Mouse (Mus musculus): ENCODE results near the gene Zfp420.
"Not testable (repeated sequence)": the region's sequence is repeated elsewhere in the genome, so short reads cannot be mapped to it uniquely, and the experiment has no call there.

Zfp420 gene

GRCm38 (mm10) chr7:29859532-29860517 lies at the start of gene Zfp420:
Gene Zfp420 (plus strand): TSS chr7:29859979.
- peak; percentile 93 for DNase-seq (ENCODE audit: low spot score)

- DNase-seq (ENCODE audit: low spot score), result no peak
These were observed 47.5 kb upstream of the Zfp420 start for GRCm38 (mm10) chr7:29812244-29812643.

GRCm38 (mm10) chr7:29814381-29814780 lies 45.4 kb upstream of the Zfp420 start:
- DNase-seq (ENCODE audit: low spot score), result no peak

GRCm38 (mm10) chr7:29815061-29815784 lies 44.6 kb upstream of the Zfp420 start:
- DNase-seq (ENCODE audit: low spot score), result peak; percentile 6

GRCm38 (mm10) chr7:29815910-29816429 lies 43.8 kb upstream of the Zfp420 start, which contains the start of gene Zfp790:
Gene Zfp790 (plus strand): TSS chr7:29816114.
- DNase-seq (ENCODE audit: low spot score), result peak; percentile 97

GRCm38 (mm10) chr7:29818619-29819254 lies 41.0 kb upstream of the Zfp420 start:
- peak; percentile 94 for DNase-seq (ENCODE audit: low spot score)

GRCm38 (mm10) chr7:29828001-29828400 lies 31.8 kb upstream of the Zfp420 start:
- DNase-seq (ENCODE audit: low spot score), result no peak

- no peak for DNase-seq (ENCODE audit: low spot score)
These were observed 30.0 kb upstream of the Zfp420 start for GRCm38 (mm10) chr7:29829804-29830203.

GRCm38 (mm10) chr7:29836816-29837215 lies 23.0 kb upstream of the Zfp420 start:
- no peak for DNase-seq (ENCODE audit: low spot score)

- no peak for DNase-seq (ENCODE audit: low spot score)
These were observed 20.5 kb upstream of the Zfp420 start for GRCm38 (mm10) chr7:29839256-29839655.

- DNase-seq (ENCODE audit: low spot score), result no peak
These were observed 17.7 kb upstream of the Zfp420 start for GRCm38 (mm10) chr7:29842105-29842504.

- no peak for DNase-seq (ENCODE audit: low spot score)
These were observed 15.2 kb upstream of the Zfp420 start for GRCm38 (mm10) chr7:29844616-29845015.

- peak; percentile 5 for DNase-seq (ENCODE audit: low spot score)
These were observed 7.0 kb upstream of the Zfp420 start for GRCm38 (mm10) chr7:29852831-29853218.

- DNase-seq (ENCODE audit: low spot score), result peak; percentile 97
These were observed 6.4 kb upstream of the Zfp420 start, which contains the start of gene Zfp940 for GRCm38 (mm10) chr7:29853219-29853842. Gene Zfp940 (minus strand): TSS chr7:29853669.

- no peak for DNase-seq (ENCODE audit: low spot score)
These were observed 1.9 kb downstream of the Zfp420 start for GRCm38 (mm10) chr7:29861660-29862059.

- no peak for DNase-seq (ENCODE audit: low spot score)
These were observed 14.5 kb downstream of the Zfp420 start for GRCm38 (mm10) chr7:29874256-29874655.

- DNase-seq (ENCODE audit: low spot score), result not testable (repeated sequence)
These were observed 17.8 kb downstream of the Zfp420 start for GRCm38 (mm10) chr7:29877561-29877960.

- DNase-seq (ENCODE audit: low spot score), result no peak
These were observed 20.3 kb downstream of the Zfp420 start for GRCm38 (mm10) chr7:29880056-29880455.

- DNase-seq (ENCODE audit: low spot score), result no peak
These were observed 21.1 kb downstream of the Zfp420 start for GRCm38 (mm10) chr7:29880916-29881315.

- no peak for DNase-seq (ENCODE audit: low spot score)
These were observed 30.7 kb downstream of the Zfp420 start for GRCm38 (mm10) chr7:29890501-29890900.

- DNase-seq (ENCODE audit: low spot score), result no peak
These were observed 33.0 kb downstream of the Zfp420 start for GRCm38 (mm10) chr7:29892756-29893155.

All from embryo, embryonic 10.5 days (tissue).